Mouse (Mus musculus) left cerebral cortex, postnatal 14 days (tissue): Measurements from ENCODE around the gene Ror1. TPM values are rescaled to one million over a fixed set of nuclear protein-coding genes. Genes with fewer than 3 reads are reported as not detected.

Source experiments
- DNase-seq, 2 experiments: peaks; one replicate each; pipeline ENCODE4 v3.0.0; 2021 to 2022; ENCODE audit warnings: low spot score in 2 of 2, mixed read lengths in 1 of 2
- intact Hi-C: fragments of 180-260 bp; cut with DNase I; formaldehyde crosslinking; loops from one replicate; pipeline ENCODE4 v1.15.1; 2025
- total RNA-seq, 2 experiments: library from RNA; stranded (reverse); gene quantifications; 2 replicates each; pipeline ENCODE4 v1.2.3; 2021

Ror1 gene
- total RNA-seq, 2 experiments from 2014 or later = 1.0 to 1.2 TPM

- no peak for DNase-seq
- intact Hi-C loops = no loop called here
Observed at GRCm38 (mm10) chr4:100231906-100232305, 136.3 kb downstream of the Ror1 start.

GRCm38 (mm10) chr4:100232541-100232940 lies 136.9 kb downstream of the Ror1 start:
- intact Hi-C loops = no loop called here
- no peak for DNase-seq

- intact Hi-C loops = no loop called here
Observed at GRCm38 (mm10) chr4:100233770-100234169, 138.2 kb downstream of the Ror1 start.

GRCm38 (mm10) chr4:100236339-100236738 lies 140.7 kb downstream of the Ror1 start:
- intact Hi-C loops = no loop called here
- no peak for DNase-seq

More at GRCm38 (mm10) chr4:100233770-100234169, 138.2 kb downstream of the Ror1 start:
- DNase-seq = no peak

GRCm38 (mm10) chr4:100242061-100242756 lies 146.6 kb downstream of the Ror1 start:
- no peak for DNase-seq
- intact Hi-C loops = no loop called here

- intact Hi-C loops = no loop called here
- no peak for DNase-seq
Observed at GRCm38 (mm10) chr4:100244250-100244649, 148.7 kb downstream of the Ror1 start.

- no peak for DNase-seq
- intact Hi-C loops = no loop called here
Observed at GRCm38 (mm10) chr4:100244701-100245100, 149.1 kb downstream of the Ror1 start.

- DNase-seq = no peak
- intact Hi-C loops = no loop called here
Observed at GRCm38 (mm10) chr4:100247826-100248225, 152.2 kb downstream of the Ror1 start.

- intact Hi-C loops = no loop called here
- no peak for DNase-seq
Observed at GRCm38 (mm10) chr4:100248273-100248672, 152.7 kb downstream of the Ror1 start.

GRCm38 (mm10) chr4:100251270-100251669 lies 155.7 kb downstream of the Ror1 start:
- intact Hi-C loops = no loop called here
- DNase-seq = no peak

GRCm38 (mm10) chr4:100252050-100252449 lies 156.5 kb downstream of the Ror1 start:
- intact Hi-C loops = no loop called here
- DNase-seq = no peak

- DNase-seq = no peak
- intact Hi-C loops = no loop called here
Observed at GRCm38 (mm10) chr4:100252646-100253045, 157.1 kb downstream of the Ror1 start.

GRCm38 (mm10) chr4:100253401-100253800 lies 157.8 kb downstream of the Ror1 start:
- intact Hi-C loops = no loop called here
- DNase-seq = no peak

GRCm38 (mm10) chr4:100253831-100254230 lies 158.2 kb downstream of the Ror1 start:
- no peak for DNase-seq
- intact Hi-C loops = no loop called here

GRCm38 (mm10) chr4:100258462-100258861 lies 162.9 kb downstream of the Ror1 start:
- DNase-seq = no peak
- intact Hi-C loops = no loop called here

- DNase-seq = no peak
- intact Hi-C loops = no loop called here
Observed at GRCm38 (mm10) chr4:100263917-100264316, 168.3 kb downstream of the Ror1 start.

GRCm38 (mm10) chr4:100271059-100271735 lies 175.6 kb downstream of the Ror1 start:
- no peak for DNase-seq
- intact Hi-C loops = no loop called here

GRCm38 (mm10) chr4:100271736-100272127 lies 176.1 kb downstream of the Ror1 start:
- intact Hi-C loops = no loop called here
- no peak for DNase-seq

GRCm38 (mm10) chr4:100273356-100273755 lies 177.8 kb downstream of the Ror1 start:
- no peak for DNase-seq
- intact Hi-C loops = no loop called here

- DNase-seq = no peak
- intact Hi-C loops = no loop called here
Observed at GRCm38 (mm10) chr4:100273807-100274480, 178.4 kb downstream of the Ror1 start.

GRCm38 (mm10) chr4:100276482-100276881 lies 180.9 kb downstream of the Ror1 start:
- intact Hi-C loops = no loop called here
- DNase-seq = no peak
